Mouse (Mus musculus) megakaryocyte, adult 5-6 weeks (primary cell): ENCODE data around the gene Nsun2. TPM values are rescaled to one million over a fixed set of nuclear protein-coding genes. Genes with fewer than 3 reads are reported as not detected.
"Not testable (repeated sequence)": the region's sequence is repeated elsewhere in the genome, so short reads cannot be mapped to it uniquely, and the experiment has no call there.

Experiments used
- ATAC-seq: 2 replicates; pipeline ENCODE4 v1.8.0; 2016; ENCODE audit warnings: mild to moderate bottlenecking, inconsistent platforms; ENCODE audit not compliant: poor library complexity, severe bottlenecking
- total RNA-seq, 2 experiments: library from RNA; stranded (forward) in 1 of 2; stranded (reverse) in 1 of 2; fragments of 153-499, 151-499 nt in 1 of 2; fragments of 221-1000, 200-1000 nt in 1 of 2; gene quantifications; 2 replicates each; pipeline versions ENCODE4 v1.2.3 to v1.2.4; 2015 to 2017

Gene Nsun2
- total RNA-seq, 2 experiments from 2014 or later: 32.6 to 61.7 TPM

- ATAC-seq: no peak
Observed at GRCm38 (mm10) chr13:69549980-69550379, 16.4 kb downstream of the Nsun2 start.

- ATAC-seq: no peak
Observed at GRCm38 (mm10) chr13:69550831-69551230, 17.3 kb downstream of the Nsun2 start.

GRCm38 (mm10) chr13:69553024-69553423 is 19.5 kb downstream of the Nsun2 start:
- 0 out of 2 replicates have a peak, but pooled peaks have one; percentile 57 for ATAC-seq

DNA sequence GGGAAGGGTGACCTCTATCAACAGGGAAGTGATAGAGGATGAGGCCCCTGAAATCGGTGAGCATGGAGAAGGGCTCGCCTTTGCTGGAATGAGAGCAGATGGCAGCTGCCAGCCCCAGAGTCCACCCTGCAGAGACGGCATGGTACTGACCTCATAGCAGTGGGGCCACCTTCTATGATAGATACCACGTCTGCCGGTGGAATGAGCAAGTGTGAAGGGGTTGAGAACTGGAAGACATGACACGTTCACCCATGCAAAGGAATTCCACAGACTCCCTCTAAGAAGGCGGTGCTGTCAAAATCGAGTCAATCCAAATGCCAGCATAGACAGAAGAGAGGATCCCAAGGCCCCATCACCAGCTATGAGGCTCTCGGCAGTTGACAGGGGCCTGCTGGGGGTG is 20.7 kb downstream of the Nsun2 start:
- ATAC-seq: no peak

- no peak for ATAC-seq
Observed at GRCm38 (mm10) chr13:69555045-69555444, 21.5 kb downstream of the Nsun2 start.

GRCm38 (mm10) chr13:69555957-69556482 is 22.5 kb downstream of the Nsun2 start:
- ATAC-seq: no peak

GRCm38 (mm10) chr13:69556728-69557127 is 23.2 kb downstream of the Nsun2 start:
- no peak for ATAC-seq

DNA sequence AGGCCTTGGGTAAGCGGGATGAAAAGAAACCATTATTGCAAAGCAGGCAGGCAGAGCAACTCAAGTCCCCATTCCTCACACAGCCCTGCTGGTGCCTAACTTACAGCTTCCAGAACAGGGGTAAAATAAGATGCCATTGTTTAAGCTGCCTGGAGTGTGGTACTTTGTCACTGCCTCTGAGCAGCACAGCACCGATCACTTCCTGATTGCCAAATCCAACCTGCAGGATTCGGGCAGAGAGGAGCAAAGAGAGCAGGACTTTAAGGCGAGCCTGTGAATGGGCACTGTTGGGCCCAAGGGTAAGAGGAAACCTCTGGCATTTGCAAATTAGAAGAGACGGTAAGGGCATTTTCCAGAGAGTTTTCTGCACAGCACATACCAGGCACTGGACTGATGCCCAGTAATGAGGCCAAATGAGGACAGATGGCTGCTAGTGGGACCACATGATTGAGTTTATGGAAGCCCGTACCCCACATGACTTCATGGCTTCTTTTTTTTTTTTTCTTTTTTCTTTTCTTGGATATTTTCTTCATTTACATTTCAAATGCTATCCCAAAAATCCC is 24.6 kb downstream of the Nsun2 start:
- no peak for ATAC-seq

GRCm38 (mm10) chr13:69559291-69559961 is 25.9 kb downstream of the Nsun2 start:
- no peak for ATAC-seq

DNA sequence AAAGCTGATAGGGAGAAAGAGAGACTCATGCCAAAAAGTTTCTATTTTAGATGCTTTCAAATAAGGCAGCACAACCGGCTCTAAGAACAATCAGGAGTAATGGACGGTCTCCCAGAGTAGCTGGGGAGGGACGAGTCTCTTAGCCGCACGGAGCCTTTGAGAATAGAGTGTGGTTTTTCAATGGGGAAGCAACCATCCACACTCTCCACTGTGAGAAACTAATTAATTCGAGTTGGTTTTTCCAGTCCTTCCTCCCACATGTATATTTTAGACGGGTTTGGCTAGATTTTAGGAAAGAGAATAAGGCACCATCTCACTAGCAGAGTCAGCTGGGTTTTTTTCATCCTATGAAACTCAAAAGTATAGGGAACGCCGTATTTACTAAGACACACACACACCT is 28.5 kb downstream of the Nsun2 start:
- ATAC-seq: no peak

GRCm38 (mm10) chr13:69562654-69563574 is 29.4 kb downstream of the Nsun2 start:
- ATAC-seq: no peak

GRCm38 (mm10) chr13:69563905-69564304 is 30.4 kb downstream of the Nsun2 start:
- no peak for ATAC-seq

DNA sequence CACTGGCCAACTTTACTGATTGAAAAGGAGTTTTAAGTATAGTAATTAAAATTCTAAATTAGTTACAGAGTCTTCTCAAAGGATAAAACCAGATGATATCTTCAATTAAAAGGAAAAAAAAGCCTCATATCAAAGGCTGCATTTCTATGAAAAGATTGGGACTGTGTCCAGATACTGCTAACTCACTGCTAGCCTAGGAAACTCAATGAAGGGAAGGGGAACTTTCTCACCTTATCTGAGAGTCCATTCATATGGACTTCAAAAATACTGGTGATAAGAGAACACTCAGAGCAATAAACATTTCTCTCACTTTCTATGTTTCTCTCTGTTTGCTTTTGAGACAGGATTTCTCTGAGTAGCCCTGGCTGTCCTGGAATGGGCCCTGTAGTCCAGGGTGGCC is 31.0 kb downstream of the Nsun2 start:
- no peak for ATAC-seq

- ATAC-seq: not testable (repeated sequence)
Observed at GRCm38 (mm10) chr13:69565401-69565800, 31.9 kb downstream of the Nsun2 start.

DNA sequence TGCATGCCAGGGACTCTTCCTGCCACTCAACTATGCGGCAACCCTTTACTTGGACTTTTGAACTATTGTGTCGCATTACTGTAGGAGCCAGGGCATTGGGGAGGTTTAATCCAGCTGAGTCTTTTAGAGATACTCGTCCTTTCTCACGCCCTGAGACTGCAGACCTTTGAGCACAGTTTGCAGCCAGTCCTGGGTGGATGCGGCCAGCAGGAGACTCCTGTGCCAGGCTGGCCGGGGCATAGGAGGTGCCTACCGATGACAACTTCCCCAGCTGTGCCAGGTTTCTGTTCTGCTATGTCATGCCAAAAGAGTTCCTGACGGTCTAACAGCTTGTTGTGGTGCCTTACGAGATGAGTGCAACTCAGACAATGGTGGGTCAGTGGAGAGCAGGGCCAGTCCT is 35.7 kb downstream of the Nsun2 start:
- ATAC-seq: no peak

DNA sequence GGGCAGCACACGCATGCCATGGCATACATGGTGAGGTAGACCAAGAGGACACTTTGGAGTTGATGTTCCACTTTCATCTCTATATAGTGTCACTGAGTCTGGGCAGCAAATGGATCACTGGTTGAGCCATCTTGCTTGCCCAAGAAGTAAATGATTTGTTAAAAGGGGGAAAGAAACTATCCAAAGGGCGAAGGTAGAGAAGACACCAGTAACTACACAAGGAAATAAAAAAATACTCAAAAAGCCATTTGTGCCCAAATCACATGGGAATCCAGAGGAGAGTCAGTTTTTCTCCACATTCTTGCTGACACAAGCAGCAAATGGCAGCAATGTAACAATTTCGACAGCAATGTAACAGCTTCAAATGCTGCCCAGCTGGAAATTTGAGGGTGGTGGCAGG is 39.0 kb downstream of the Nsun2 start:
- ATAC-seq: no peak

DNA sequence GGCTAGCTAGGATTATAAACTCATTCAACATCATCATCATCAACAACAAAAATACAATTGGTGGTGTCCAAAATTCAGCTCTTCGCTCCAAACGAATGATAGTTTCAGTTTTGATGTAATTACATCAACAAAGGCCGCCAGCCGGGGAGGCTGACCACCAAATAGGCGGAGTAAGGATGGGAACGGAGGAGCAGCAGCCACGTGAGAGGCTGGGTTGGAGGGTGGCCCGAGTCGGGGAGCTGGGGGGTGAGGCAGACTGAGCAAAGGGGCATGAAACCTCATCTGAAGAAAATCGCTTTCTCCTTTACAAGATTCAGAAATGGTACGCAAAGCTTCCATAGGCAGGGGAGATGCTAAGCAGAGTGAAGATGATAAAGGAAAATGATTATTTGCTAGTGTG is 43.1 kb downstream of the Nsun2 start:
- ATAC-seq: no peak

DNA sequence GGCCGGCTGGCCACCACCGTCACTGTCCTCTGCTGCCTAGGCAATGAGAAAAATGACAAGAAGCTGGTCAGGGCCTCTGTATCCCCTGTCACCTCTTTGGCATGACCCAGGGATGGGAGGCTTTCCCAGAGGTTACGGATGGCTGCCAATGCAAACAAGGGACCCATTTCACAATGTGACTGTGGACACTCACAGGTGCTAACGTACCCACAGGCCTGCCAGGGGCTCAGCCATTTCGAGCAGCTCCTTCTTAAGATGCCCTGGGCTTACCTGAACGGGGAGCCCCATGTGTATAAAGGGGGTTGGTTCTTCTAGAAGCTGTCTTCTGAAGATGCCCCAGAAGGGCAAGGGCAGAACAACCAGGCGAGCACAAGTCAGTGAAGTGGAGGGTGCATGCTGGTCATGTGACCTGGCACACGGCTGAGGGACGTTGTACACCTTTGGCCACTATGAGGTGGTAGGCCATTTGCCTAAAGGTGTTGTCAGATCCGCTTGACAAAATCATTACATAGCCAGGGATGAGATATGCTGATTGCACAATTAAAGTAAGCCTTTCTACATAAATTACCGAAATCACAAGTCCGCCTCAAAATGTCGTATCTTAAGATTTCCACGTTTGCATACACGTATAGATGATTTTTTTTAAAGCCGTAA is 43.8 kb downstream of the Nsun2 start:
- no peak for ATAC-seq

DNA sequence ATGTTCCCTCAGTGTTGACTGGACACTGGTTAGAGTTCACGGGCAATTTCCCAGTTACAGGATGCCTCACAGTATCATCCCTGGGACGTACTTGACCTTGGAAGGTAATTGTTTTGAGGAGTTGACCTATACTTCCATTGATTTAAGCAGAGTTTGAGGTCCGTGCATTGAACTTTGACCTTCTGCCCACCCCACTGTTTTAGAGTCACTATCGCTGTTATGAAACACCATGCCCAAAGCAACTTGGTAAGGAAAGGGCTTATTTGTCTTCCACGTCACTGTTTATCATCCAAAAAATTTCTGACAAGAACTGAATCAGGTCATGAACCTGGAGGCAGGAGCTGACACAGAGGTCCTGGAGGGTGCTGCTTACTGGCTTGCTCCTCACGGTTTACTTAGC is 48.9 kb downstream of the Nsun2 start:
- no peak for ATAC-seq

GRCm38 (mm10) chr13:69583591-69583990 is 50.0 kb downstream of the Nsun2 start:
- no peak for ATAC-seq

GRCm38 (mm10) chr13:69585828-69586227 is 52.3 kb downstream of the Nsun2 start:
- ATAC-seq: no peak
